Mouse (Mus musculus): Measurements from ENCODE around the gene Fcmr. TPM values are rescaled to one million over a fixed set of nuclear protein-coding genes. Genes with fewer than 3 reads are reported as not detected.

Fcmr gene
- 9.1 TPM for polyA plus RNA-seq (2017; shearing (Covaris generic))

GRCm38 (mm10) chr1:130865541-130866221, at the start of gene Fcmr:
TSS of gene Fcmr (plus strand) at chr1:130865669.

GRCm38 (mm10) chr1:130826448-130826847, 39.0 kb upstream of the Fcmr start, which contains the start of gene Pigr:
TSS of gene Pigr (plus strand) at chr1:130826684.

GRCm38 (mm10) chr1:130887354-130887753, 21.9 kb downstream of the Fcmr start, which contains the start of gene Il24:
TSS of gene Il24 (minus strand) at chr1:130887454.

GRCm38 (mm10) chr1:130911401-130912010, 46.0 kb downstream of the Fcmr start, which contains the start of gene Il20:
TSS of gene Il20 (minus strand) at chr1:130911451.

Other genes starting within 250 kb of the Fcmr start
- gene Zp3r, start 236.0 kb upstream of the Fcmr start, polyA plus RNA-seq (2017; shearing (Covaris generic)) = not detected
- not detected for gene C4bp, start 204.0 kb upstream of the Fcmr start, polyA plus RNA-seq (2017; shearing (Covaris generic))
- gene Gm29427, start 149.9 kb upstream of the Fcmr start, polyA plus RNA-seq (2017; shearing (Covaris generic)) = not detected
- 6.7 TPM for gene Yod1, start 148.3 kb upstream of the Fcmr start, polyA plus RNA-seq (2017; shearing (Covaris generic))
- gene Pfkfb2, start 136.4 kb upstream of the Fcmr start, polyA plus RNA-seq (2017; shearing (Covaris generic)) = 4.9 TPM
- 0.31 TPM for gene AA986860, start 133.7 kb upstream of the Fcmr start, polyA plus RNA-seq (2017; shearing (Covaris generic))
- gene Fcamr, start 64.8 kb upstream of the Fcmr start, polyA plus RNA-seq (2017; shearing (Covaris generic)) = 0.41 TPM
- gene Pigr, start 39.0 kb upstream of the Fcmr start, polyA plus RNA-seq (2017; shearing (Covaris generic)) = 0.18 TPM
- not detected for gene Il24, start 21.8 kb downstream of the Fcmr start, polyA plus RNA-seq (2017; shearing (Covaris generic))
- not detected for gene Il20, start 45.8 kb downstream of the Fcmr start, polyA plus RNA-seq (2017; shearing (Covaris generic))
- not detected for gene Il19, start 74.4 kb downstream of the Fcmr start, polyA plus RNA-seq (2017; shearing (Covaris generic))
- 5.1 TPM for gene Il10, start 154.2 kb downstream of the Fcmr start, polyA plus RNA-seq (2017; shearing (Covaris generic))
- gene Mapkapk2, start 232.2 kb downstream of the Fcmr start, polyA plus RNA-seq (2017; shearing (Covaris generic)) = 142 TPM